Mouse (Mus musculus) central nervous system, embryonic 11.5 days (tissue): Measurements from ENCODE around the gene Ptn. TPM values are rescaled to one million over a fixed set of nuclear protein-coding genes. Genes with fewer than 3 reads are reported as not detected.

Experiments
- polyA plus RNA-seq: library from polyadenylated mRNA; depleted of rRNA; stranded (reverse); fragments of >200 nt; gene quantifications from 2 replicates; pipeline ENCODE4 v1.2.3, GENCODE M21; 2012; rRNA removed

Ptn gene
- polyA plus RNA-seq: 369 and 396 TPM in 2 replicates

GRCm38 (mm10) chr6:36809747-36810285 lies at the start of gene Ptn:
Gene Ptn, minus strand, starts transcription at chr6:36810220.

